Mouse (Mus musculus) left cerebral cortex, postnatal 4 days (tissue): ENCODE data around the gene Trim75. TPM values are rescaled to one million over a fixed set of nuclear protein-coding genes. Genes with fewer than 3 reads are reported as not detected.

Experiments used
- DNase-seq: peaks from one replicate; pipeline ENCODE4 v3.0.0-alpha.2; 2022
- intact Hi-C: fragments of 180-260 bp; cut with DNase I; formaldehyde crosslinking; loops from one replicate; pipeline ENCODE4 v1.15.1; 2025
- total RNA-seq, 2 experiments: library from RNA; stranded (reverse); gene quantifications; 2 replicates each; pipeline ENCODE4 v1.2.3; 2021

Gene Trim75
- total RNA-seq, 2 experiments from 2014 or later, result not detected

DNA sequence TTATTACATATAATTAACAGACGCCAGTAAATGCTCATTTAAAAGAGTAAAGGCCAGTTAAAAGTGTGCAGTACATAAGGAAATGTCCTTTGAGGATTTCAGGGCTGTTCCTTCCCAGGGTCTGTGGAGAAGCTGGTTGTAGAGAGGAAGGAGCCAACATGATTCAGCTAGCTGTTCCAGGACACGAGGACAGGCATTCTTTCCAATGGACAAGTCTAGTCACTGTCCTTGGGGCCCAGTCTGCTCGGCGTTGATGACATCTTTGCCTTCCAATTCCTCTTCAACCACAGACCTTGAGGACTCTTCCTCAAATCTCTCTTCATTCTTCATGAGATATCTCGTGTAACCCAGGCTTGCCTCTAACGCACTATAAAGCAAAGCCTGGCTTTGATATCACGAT is 42.0 kb downstream of the Trim75 start:
- DNase-seq, result no peak
- intact Hi-C loops, result no loop called here

DNA sequence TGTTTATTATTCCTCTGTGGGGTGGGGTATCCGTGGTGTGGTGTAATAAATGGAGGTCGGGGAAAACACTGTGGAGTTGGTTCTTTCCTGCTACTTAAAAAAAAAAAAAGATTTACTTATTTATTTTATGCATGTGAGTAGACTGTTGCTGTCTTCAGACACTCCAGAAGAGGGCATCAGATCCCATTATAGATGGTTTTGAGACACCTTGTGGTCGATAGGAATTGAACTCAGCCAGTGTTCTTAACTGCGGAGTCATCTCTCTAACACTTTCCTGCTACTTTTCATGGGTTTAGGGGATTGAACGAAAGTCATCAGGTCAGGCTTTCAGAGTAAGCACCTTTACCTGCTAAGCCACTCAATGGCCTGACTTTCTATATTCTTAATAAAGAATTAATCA is 42.8 kb downstream of the Trim75 start:
- intact Hi-C loops, result loop anchor here (5.0 kb wide), 2 partner anchors 183 to 328 kb away; no protein-coding TSS in a partner anchor
- DNase-seq, result no peak

DNA sequence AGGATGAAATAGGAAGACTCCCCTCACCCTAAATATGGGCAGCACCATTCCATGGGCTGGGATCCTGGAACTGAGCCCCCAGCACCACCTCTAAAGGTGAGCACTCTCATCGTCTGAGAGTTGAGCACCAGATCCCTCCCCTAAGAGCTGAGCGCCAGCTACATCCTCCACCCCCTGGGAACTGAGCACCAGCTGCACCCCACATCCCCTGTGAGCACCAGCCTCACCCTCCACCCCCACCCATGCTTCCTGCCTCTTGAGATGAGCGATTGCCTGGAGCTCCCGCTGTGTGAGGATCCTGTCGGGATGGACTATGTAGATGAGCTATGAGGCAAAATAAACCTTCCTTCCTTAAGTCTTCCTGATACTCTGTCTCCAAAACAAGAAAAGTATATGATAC is 44.7 kb downstream of the Trim75 start:
- intact Hi-C loops, result loop anchor here (5.0 kb wide), 2 partner anchors 181 to 326 kb away; no protein-coding TSS in a partner anchor
- no peak for DNase-seq

DNA sequence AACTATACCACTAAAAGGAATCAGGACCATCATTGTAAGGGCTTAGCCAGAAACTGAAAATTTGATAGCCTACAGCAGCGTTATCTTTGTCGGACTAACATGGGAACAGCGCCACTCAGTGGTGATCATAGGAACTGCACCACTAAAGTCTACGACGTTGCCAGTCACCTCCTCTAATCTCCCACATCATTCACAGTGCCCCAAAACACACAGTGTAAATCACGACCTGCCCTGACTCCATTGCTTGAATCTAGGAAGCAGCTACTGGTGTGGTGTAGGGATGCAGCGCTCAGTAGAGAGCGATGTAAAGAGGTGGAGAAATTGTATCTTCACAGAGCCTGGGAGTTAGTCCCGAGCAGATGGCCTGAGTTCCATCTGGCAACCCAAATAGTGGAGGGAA is 46.1 kb downstream of the Trim75 start:
- peak; percentile 78 for DNase-seq
- intact Hi-C loops, result loop anchor here (5.0 kb wide), 2 partner anchors 179 to 324 kb away; no protein-coding TSS in a partner anchor

DNA sequence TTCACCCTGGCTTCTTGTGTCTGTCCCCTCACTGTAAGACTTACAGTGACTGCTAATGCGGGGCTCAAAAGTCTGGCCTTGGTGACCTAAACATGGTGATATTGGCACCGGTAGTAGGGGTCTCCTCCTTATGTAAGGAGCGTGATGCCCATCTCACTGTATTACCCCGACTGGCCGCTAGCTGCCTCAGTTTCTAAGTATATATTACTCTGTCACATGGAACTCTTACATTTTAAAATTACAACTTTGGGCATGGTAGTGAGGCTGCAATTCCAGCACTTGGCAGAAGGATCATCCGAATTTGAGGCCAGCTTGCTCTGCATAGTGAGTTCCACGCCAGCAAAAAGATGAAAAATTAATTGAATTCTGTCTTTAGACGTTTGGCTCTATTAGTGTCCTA is 46.6 kb downstream of the Trim75 start:
- no peak for DNase-seq
- intact Hi-C loops, result loop anchor here (5.0 kb wide), 2 partner anchors 179 to 324 kb away; no protein-coding TSS in a partner anchor

DNA sequence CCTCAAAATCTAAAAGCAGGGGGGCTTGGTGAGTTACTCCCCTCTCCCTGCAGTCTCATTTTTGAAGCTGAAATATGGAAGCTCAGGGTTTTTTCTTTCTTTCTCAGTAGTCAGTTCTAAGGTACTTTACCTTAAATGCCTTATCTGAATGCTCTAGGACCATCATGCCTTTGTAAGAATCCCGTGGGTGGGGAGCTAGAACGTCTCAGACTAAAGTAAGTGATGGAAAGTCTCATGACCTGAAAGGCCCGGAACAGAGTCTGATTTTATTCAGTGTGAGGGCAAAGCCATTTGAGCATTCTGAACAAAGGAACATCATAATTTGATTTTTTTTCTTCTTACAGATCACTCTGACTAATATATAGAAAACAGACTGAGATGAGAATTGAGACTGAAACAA is 52.6 kb downstream of the Trim75 start:
- intact Hi-C loops, result no loop called here
- no peak for DNase-seq

Other genes with a start within 250 kb of the Trim75 start
- 100 to 1,000 TPM in 1 of 2 experiments, 10 to 100 TPM in 1; 97.3 to 103 TPM for gene Klhl2, start 137.8 kb downstream of the Trim75 start, total RNA-seq
- 10 to 100 TPM; 14.1 to 18.7 TPM for gene Tmem192, start 40.6 kb downstream of the Trim75 start, total RNA-seq
- not detected for gene Trim61, start 30.7 kb upstream of the Trim75 start, total RNA-seq
- not detected for gene Trim60, start 30.8 kb upstream of the Trim75 start, total RNA-seq
- gene Apela, start 49.5 kb upstream of the Trim75 start, total RNA-seq, result under 1 TPM in 1 of 2 experiments, not detected in 1; 0.56 TPM
- not detected for gene Gm10663, start 87.2 kb upstream of the Trim75 start, total RNA-seq
- not detected for gene BC030870, start 141.7 kb upstream of the Trim75 start, total RNA-seq